Mouse (Mus musculus): ENCODE measurements around the gene Gm20388.

DNA sequence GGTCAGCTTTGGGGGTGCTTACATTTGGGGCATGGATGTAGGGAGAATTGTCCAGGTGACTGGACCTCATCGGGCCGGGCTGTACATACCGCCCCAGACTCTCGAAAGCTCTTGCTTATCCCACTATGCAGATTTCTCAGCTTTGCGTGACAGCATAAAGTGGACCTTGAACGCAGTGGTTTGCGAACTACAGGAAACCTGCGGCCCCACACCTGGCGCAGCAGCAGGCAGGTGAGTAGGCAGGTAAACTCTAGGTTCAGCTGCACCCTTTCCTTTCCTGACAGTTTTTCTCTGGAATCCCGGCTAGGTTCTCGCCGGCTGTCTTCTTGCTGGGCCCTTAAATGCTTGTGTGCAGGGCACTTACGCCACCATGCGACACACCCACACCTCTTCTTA, 3985.7 kb downstream of the Gm20388 start:
- TF ChIP-seq POLR2A (IDR thresholded peaks at IDR 0.05; ENCODE audit: borderline replicate concordance, control insufficient read depth, low read depth, low read length) (no peak), CTCF (IDR thresholded peaks at IDR 0.05; ENCODE audit: control insufficient read depth, insufficient read depth, low read length) (no peak)

Data from bone marrow, adult 2 months (tissue).